Mouse (Mus musculus): ENCODE results near the gene Ccdc115. TPM values are rescaled to one million over a fixed set of nuclear protein-coding genes. Genes with fewer than 3 reads are reported as not detected.
"Not testable (repeated sequence)": the region's sequence is repeated elsewhere in the genome, so short reads cannot be mapped to it uniquely, and the experiment has no call there.

The Ccdc115 gene
- polyA plus RNA-seq, 1 experiment: 19.2 TPM

- no peaks in the 10 kb centered on the region for H3K27me3 ChIP-seq (ENCODE audit: control insufficient read depth, insufficient read depth, low read length)
- no peak for TF ChIP-seq POLR2A (IDR thresholded peaks at IDR 0.05; ENCODE audit: low read depth, low read length)
- TF ChIP-seq CTCF (IDR thresholded peaks at IDR 0.05; ENCODE audit: extremely low read depth, insufficient read depth, insufficient read length, insufficient replicate concordance): no peak
- no peak for DNase-seq (ENCODE audit: low read depth in 1 of 2, low spot score in 2 of 2)
- peak overlapping the region; percentile 67 for H3K27ac ChIP-seq (ENCODE audit: insufficient read depth, low read length)
- peaks cover 3% of the 10 kb centered on the region; the same call in 1 of the 2 replicates for H3K4me1 ChIP-seq (ENCODE audit: control insufficient read depth, insufficient read depth, insufficient read length)
- H3K36me3 ChIP-seq (ENCODE audit: control insufficient read depth, insufficient read depth, low read length): peaks cover 23% of the 10 kb centered on the region
- 6% methylated on average over 31 of the region's 31 CpGs for WGBS
- peak overlapping the region; percentile 78 for H3K4me3 ChIP-seq (ENCODE audit: extremely low read depth, insufficient read depth, insufficient read length)
Measured at GRCm38 (mm10) chr1:34439961-34440630, 624 bp upstream of the Ccdc115 start.

GRCm38 (mm10) chr1:34438381-34439051, 956 bp downstream of the Ccdc115 start:
- Histone ChIP-seq H3K27ac (ENCODE audit: insufficient read depth, low read length) (no peak overlapping the region), H3K4me1 (ENCODE audit: control insufficient read depth, insufficient read depth, insufficient read length) (peaks cover 5% of the 10 kb centered on the region; the same call in 1 of the 2 replicates), H3K27me3 (ENCODE audit: control insufficient read depth, insufficient read depth, low read length) (no peaks in the 10 kb centered on the region), H3K4me3 (ENCODE audit: extremely low read depth, insufficient read depth, insufficient read length) (peak overlapping the region; percentile 73; the same call in 1 of the 2 replicates), H3K36me3 (ENCODE audit: control insufficient read depth, insufficient read depth, low read length) (peaks cover 8% of the 10 kb centered on the region)
- WGBS: 45% methylated on average over 17 of the region's 20 CpGs
- TF ChIP-seq CTCF (IDR thresholded peaks at IDR 0.05; ENCODE audit: extremely low read depth, insufficient read depth, insufficient read length, insufficient replicate concordance) (no peak), POLR2A (IDR thresholded peaks at IDR 0.05; ENCODE audit: low read depth, low read length) (no peak)
- DNase-seq (ENCODE audit: low read depth in 1 of 2, low spot score in 2 of 2): no peak

- not testable (repeated sequence) for H3K4me1 ChIP-seq (ENCODE audit: control insufficient read depth, insufficient read depth, insufficient read length); H3K36me3 ChIP-seq (ENCODE audit: control insufficient read depth, insufficient read depth, low read length); H3K27me3 ChIP-seq (ENCODE audit: control insufficient read depth, insufficient read depth, low read length); H3K27ac ChIP-seq (ENCODE audit: insufficient read depth, low read length); DNase-seq (ENCODE audit: low read depth in 1 of 2, low spot score in 2 of 2); H3K4me3 ChIP-seq (ENCODE audit: extremely low read depth, insufficient read depth, insufficient read length)
- 93% methylated on average over 8 of the region's 8 CpGs for WGBS
Measured at GRCm38 (mm10) chr1:34437366-34437765, 2.1 kb downstream of the Ccdc115 start.

- TF ChIP-seq CTCF (IDR thresholded peaks at IDR 0.05; ENCODE audit: extremely low read depth, insufficient read depth, insufficient read length, insufficient replicate concordance) (no peak), POLR2A (IDR thresholded peaks at IDR 0.05; ENCODE audit: low read depth, low read length) (no peak)
- no peak for DNase-seq (ENCODE audit: low read depth in 1 of 2, low spot score in 2 of 2)
- H3K4me1 ChIP-seq (ENCODE audit: control insufficient read depth, insufficient read depth, insufficient read length): peaks cover 5% of the 10 kb centered on the region; the same call in 1 of the 2 replicates
- H3K36me3 ChIP-seq (ENCODE audit: control insufficient read depth, insufficient read depth, low read length): no peaks in the 10 kb centered on the region
- WGBS: 89% methylated on average over 3 of the region's 3 CpGs
- no peak overlapping the region for H3K4me3 ChIP-seq (ENCODE audit: extremely low read depth, insufficient read depth, insufficient read length)
- no peak overlapping the region for H3K27ac ChIP-seq (ENCODE audit: insufficient read depth, low read length)
- H3K27me3 ChIP-seq (ENCODE audit: control insufficient read depth, insufficient read depth, low read length): no peaks in the 10 kb centered on the region
Measured at GRCm38 (mm10) chr1:34436374-34436773, 3.1 kb downstream of the Ccdc115 start.

- no peak for DNase-seq (ENCODE audit: low read depth in 1 of 2, low spot score in 2 of 2)
- peak overlapping the region; percentile 74; the same call in 1 of the 2 replicates for H3K4me3 ChIP-seq (ENCODE audit: extremely low read depth, insufficient read depth, insufficient read length)
- H3K4me1 ChIP-seq (ENCODE audit: control insufficient read depth, insufficient read depth, insufficient read length): peaks cover 5% of the 10 kb centered on the region; the same call in 1 of the 2 replicates
- 55% methylated on average over 8 of the region's 8 CpGs for WGBS
- H3K36me3 ChIP-seq (ENCODE audit: control insufficient read depth, insufficient read depth, low read length): no peaks in the 10 kb centered on the region
- H3K27ac ChIP-seq (ENCODE audit: insufficient read depth, low read length): peak overlapping the region; percentile 66; the same call in 1 of the 2 replicates
- TF ChIP-seq POLR2A (IDR thresholded peaks at IDR 0.05; ENCODE audit: low read depth, low read length): no peak
- no peak for TF ChIP-seq CTCF (IDR thresholded peaks at IDR 0.05; ENCODE audit: extremely low read depth, insufficient read depth, insufficient read length, insufficient replicate concordance)
- no peaks in the 10 kb centered on the region for H3K27me3 ChIP-seq (ENCODE audit: control insufficient read depth, insufficient read depth, low read length)
Measured at GRCm38 (mm10) chr1:34435371-34436120, 3.9 kb downstream of the Ccdc115 start.

GRCm38 (mm10) chr1:34434660-34435160, 4.8 kb downstream of the Ccdc115 start:
- Histone ChIP-seq H3K4me1 (ENCODE audit: control insufficient read depth, insufficient read depth, insufficient read length) (peaks cover 5% of the 10 kb centered on the region; the same call in 1 of the 2 replicates), H3K27me3 (ENCODE audit: control insufficient read depth, insufficient read depth, low read length) (no peaks in the 10 kb centered on the region), H3K36me3 (ENCODE audit: control insufficient read depth, insufficient read depth, low read length) (no peaks in the 10 kb centered on the region), H3K27ac (ENCODE audit: insufficient read depth, low read length) (peak overlapping the region; percentile 66), H3K4me3 (ENCODE audit: extremely low read depth, insufficient read depth, insufficient read length) (peak overlapping the region; percentile 74)
- TF ChIP-seq CTCF (IDR thresholded peaks at IDR 0.05; ENCODE audit: extremely low read depth, insufficient read depth, insufficient read length, insufficient replicate concordance) (no peak), POLR2A (IDR thresholded peaks at IDR 0.05; ENCODE audit: low read depth, low read length) (no peak; the same call in 1 of the 2 replicates)
- DNase-seq (ENCODE audit: low read depth in 1 of 2, low spot score in 2 of 2): peak; percentile 78 to 84
- WGBS: 1% methylated on average over 30 of the region's 30 CpGs
